Mouse (Mus musculus) myocyte (in vitro differentiated cells): ENCODE data around the gene Sema4b. TPM values are rescaled to one million over a fixed set of nuclear protein-coding genes. Genes with fewer than 3 reads are reported as not detected.

Experiments
- H3K27me3 ChIP-seq: one replicate; pipeline ENCODE4 v1.6.1; 2011; ENCODE audit not compliant: control insufficient read depth, insufficient read depth, insufficient read length
- H3K36me3 ChIP-seq: one replicate; pipeline ENCODE4 v1.6.1; 2011; ENCODE audit not compliant: control insufficient read depth, insufficient read depth
- H3K4me2 ChIP-seq: one replicate; pipeline ENCODE4 v1.6.1; 2011; ENCODE audit warnings: low read depth, control low read depth
- H3K4me3 ChIP-seq: one replicate; pipeline ENCODE4 v1.5.1; 2011; ENCODE audit warnings: mild to moderate bottlenecking, control low read depth, moderate library complexity
- H3K79me2 ChIP-seq: one replicate; pipeline ENCODE4 v1.6.1; 2011; ENCODE audit not compliant: control insufficient read depth, insufficient read depth
- H3ac ChIP-seq: one replicate; pipeline ENCODE4 v1.6.1; 2011; ENCODE audit not compliant: control insufficient read depth, insufficient read length
- CEBPB ChIP-seq: IDR thresholded peaks from 2 replicates; pipeline ENCODE4 v1.6.1; 2011; ENCODE audit warnings: mild to moderate bottlenecking, moderate library complexity; ENCODE audit not compliant: poor library complexity, insufficient read depth, severe bottlenecking
- E2F4 ChIP-seq: IDR thresholded peaks from one replicate; pipeline ENCODE4 v1.6.1; 2011; ENCODE audit warnings: mild to moderate bottlenecking, control low read depth, moderate library complexity; ENCODE audit not compliant: insufficient read depth
- MAX ChIP-seq: IDR thresholded peaks from one replicate; pipeline ENCODE4 v1.6.1; 2011; ENCODE audit warnings: low read depth, mild to moderate bottlenecking, control low read depth
- MYOD1 ChIP-seq, 3 experiments: IDR thresholded peaks; one replicate each; pipeline ENCODE4 v1.6.1; 2011; ENCODE audit warnings: control low read depth in 2 of 3, low read depth in 2 of 3, mild to moderate bottlenecking in 2 of 3, moderate library complexity in 1 of 3; ENCODE audit not compliant: insufficient read length in 2 of 3, control insufficient read depth in 1 of 3
- MYOG ChIP-seq, 3 experiments: IDR thresholded peaks; one replicate each; pipeline ENCODE4 v1.6.1; 2011; ENCODE audit warnings: control low read depth in 2 of 3, low read depth in 2 of 3, mild to moderate bottlenecking in 2 of 3; ENCODE audit not compliant: insufficient read length in 2 of 3, control insufficient read depth in 1 of 3, insufficient read depth in 1 of 3
- POLR2A ChIP-seq: IDR thresholded peaks from one replicate; pipeline ENCODE4 v1.6.1; 2011; ENCODE audit warnings: low read depth, mild to moderate bottlenecking, control low read depth, moderate library complexity; ENCODE audit not compliant: insufficient read length
- POLR2AphosphoS2 ChIP-seq: IDR thresholded peaks from one replicate; pipeline ENCODE4 v1.6.1; 2011; ENCODE audit warnings: low read depth, control low read depth; ENCODE audit not compliant: insufficient read length
- REST ChIP-seq: IDR thresholded peaks from one replicate; pipeline ENCODE4 v1.6.1; 2011; ENCODE audit warnings: mild to moderate bottlenecking, control low read depth, moderate library complexity; ENCODE audit not compliant: insufficient read depth, insufficient read length
- SRF ChIP-seq: IDR thresholded peaks from one replicate; pipeline ENCODE4 v1.6.1; 2011; ENCODE audit warnings: low read depth; ENCODE audit not compliant: control insufficient read depth, insufficient read length
- TCF12 ChIP-seq: IDR thresholded peaks from one replicate; pipeline ENCODE4 v1.6.1; 2011; ENCODE audit warnings: mild to moderate bottlenecking, control low read depth; ENCODE audit not compliant: poor library complexity, insufficient read depth, severe bottlenecking
- TCF3 ChIP-seq: IDR thresholded peaks from one replicate; pipeline ENCODE4 v1.6.1; 2011; ENCODE audit warnings: low read depth, control low read depth; ENCODE audit not compliant: insufficient read length
- USF1 ChIP-seq: IDR thresholded peaks from one replicate; pipeline ENCODE4 v1.6.1; 2011; ENCODE audit warnings: low read depth, mild to moderate bottlenecking, control low read depth, moderate library complexity
- polyA plus RNA-seq: library from polyadenylated mRNA; unstranded; fragments of >200 nt; fragmentation: generic; extraction: Trizol; gene quantifications from one replicate; pipeline ENCODE4 v1.2.1, GENCODE M21; 2012; ENCODE audit warnings: missing spikeins

Sema4b gene
- polyA plus RNA-seq, 1 experiment: 11.4 TPM

- Histone ChIP-seq H3K4me2 (no peak overlapping the region), H3K27me3 (no peaks in the 10 kb centered on the region), H3K79me2 (peaks cover 46% of the 10 kb centered on the region), H3ac (no peak overlapping the region), H3K36me3 (no peaks in the 10 kb centered on the region), H3K4me3 (no peak overlapping the region)
- no peak for TF ChIP-seq TCF12
- TF ChIP-seq USF1: no peak
- TF ChIP-seq MYOD1 (IDR thresholded peaks at IDR 0.05; ENCODE audit: control insufficient read depth in 1 of 3, insufficient read length in 2 of 3, low read depth in 2 of 3): no peak
- TF ChIP-seq REST: no peak
- no peak for TF ChIP-seq POLR2AphosphoS2
- TF ChIP-seq MYOG (IDR thresholded peaks at IDR 0.05; ENCODE audit: control insufficient read depth in 1 of 3, insufficient read depth in 1 of 3, insufficient read length in 2 of 3, low read depth in 2 of 3): no peak
- TF ChIP-seq E2F4: no peak
- no peak for TF ChIP-seq MAX
- no peak for TF ChIP-seq CEBPB
- TF ChIP-seq SRF: no peak
- no peak for TF ChIP-seq POLR2A
- no peak for TF ChIP-seq TCF3
Observed at GRCm38 (mm10) chr7:80193941-80194739, 7.5 kb downstream of the Sema4b start.

GRCm38 (mm10) chr7:80195146-80195545, 8.5 kb downstream of the Sema4b start:
- no peaks in the 10 kb centered on the region for H3K27me3 ChIP-seq
- TF ChIP-seq REST: no peak
- TF ChIP-seq MYOG (IDR thresholded peaks at IDR 0.05; ENCODE audit: control insufficient read depth in 1 of 3, insufficient read depth in 1 of 3, insufficient read length in 2 of 3, low read depth in 2 of 3): no peak
- TF ChIP-seq POLR2A: no peak
- TF ChIP-seq SRF: no peak
- TF ChIP-seq TCF12: no peak
- TF ChIP-seq MAX: no peak
- TF ChIP-seq CEBPB: no peak
- TF ChIP-seq USF1: no peak
- TF ChIP-seq TCF3: no peak
- no peak for TF ChIP-seq POLR2AphosphoS2
- no peak for TF ChIP-seq MYOD1 (IDR thresholded peaks at IDR 0.05; ENCODE audit: control insufficient read depth in 1 of 3, insufficient read length in 2 of 3, low read depth in 2 of 3)
- TF ChIP-seq E2F4: no peak
- H3K4me3 ChIP-seq: no peak overlapping the region
- H3K4me2 ChIP-seq: no peak overlapping the region
- no peak overlapping the region for H3ac ChIP-seq
- H3K79me2 ChIP-seq: peaks cover 46% of the 10 kb centered on the region
- H3K36me3 ChIP-seq: no peaks in the 10 kb centered on the region

- Histone ChIP-seq H3K79me2 (peaks cover 46% of the 10 kb centered on the region), H3ac (no peak overlapping the region), H3K4me2 (no peak overlapping the region), H3K27me3 (no peaks in the 10 kb centered on the region), H3K4me3 (no peak overlapping the region), H3K36me3 (no peaks in the 10 kb centered on the region)
- TF ChIP-seq MYOD1 (IDR thresholded peaks at IDR 0.05; ENCODE audit: control insufficient read depth in 1 of 3, insufficient read length in 2 of 3, low read depth in 2 of 3): no peak
- no peak for TF ChIP-seq POLR2A
- no peak for TF ChIP-seq REST
- no peak for TF ChIP-seq TCF3
- no peak for TF ChIP-seq E2F4
- TF ChIP-seq MAX: no peak
- no peak for TF ChIP-seq TCF12
- TF ChIP-seq POLR2AphosphoS2: no peak
- TF ChIP-seq SRF: no peak
- no peak for TF ChIP-seq MYOG (IDR thresholded peaks at IDR 0.05; ENCODE audit: control insufficient read depth in 1 of 3, insufficient read depth in 1 of 3, insufficient read length in 2 of 3, low read depth in 2 of 3)
- no peak for TF ChIP-seq CEBPB
- TF ChIP-seq USF1: no peak
Observed at GRCm38 (mm10) chr7:80195576-80196263, 9.1 kb downstream of the Sema4b start.

GRCm38 (mm10) chr7:80197371-80197770, 10.7 kb downstream of the Sema4b start:
- H3K4me3 ChIP-seq: peak overlapping the region; percentile 55
- no peaks in the 10 kb centered on the region for H3K36me3 ChIP-seq
- H3K27me3 ChIP-seq: no peaks in the 10 kb centered on the region
- no peak overlapping the region for H3ac ChIP-seq
- H3K79me2 ChIP-seq: peaks cover 60% of the 10 kb centered on the region
- H3K4me2 ChIP-seq: peak overlapping the region; percentile 79
- TF ChIP-seq POLR2AphosphoS2 (no peak), POLR2A (no peak), MYOG (IDR thresholded peaks at IDR 0.05; ENCODE audit: control insufficient read depth in 1 of 3, insufficient read depth in 1 of 3, insufficient read length in 2 of 3, low read depth in 2 of 3) (peak in 1 of 3 experiments; percentile 45), SRF (no peak), USF1 (no peak), MYOD1 (IDR thresholded peaks at IDR 0.05; ENCODE audit: control insufficient read depth in 1 of 3, insufficient read length in 2 of 3, low read depth in 2 of 3) (peak in 1 of 3 experiments; percentile 47), REST (no peak), CEBPB (no peak), TCF3 (no peak), E2F4 (no peak), TCF12 (no peak), MAX (no peak)
